Mouse (Mus musculus): ENCODE measurements at regions not wholly inside any gene's neighbourhood (a gene's known extent, or its start where the extent isn't known, plus 50 kb on each side); places are given as distances from the start of the nearest gene placed in this dataset.

DNA sequence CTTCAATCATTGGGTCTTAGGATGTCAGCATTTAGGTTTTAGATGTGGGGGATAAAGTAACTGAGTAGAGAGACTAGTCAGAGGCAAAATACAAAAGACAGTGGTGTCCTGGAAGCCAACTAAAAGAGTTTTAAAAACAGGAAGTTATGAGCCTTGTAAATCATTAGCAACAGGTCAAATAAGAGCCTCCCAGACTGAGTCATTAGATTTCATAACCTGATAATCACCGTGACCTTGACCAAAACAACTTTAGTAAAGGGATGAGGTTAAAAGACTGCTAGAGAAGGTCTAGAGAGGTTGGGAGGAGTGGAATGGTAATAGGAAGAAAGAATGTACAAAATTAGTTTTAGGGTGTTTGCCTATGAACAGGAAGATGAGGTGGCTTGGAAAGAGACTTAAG, 103.4 kb upstream of the Pde7b start:
- H3K79me2 ChIP-seq (replicated peaks; ENCODE audit: control insufficient read depth, extremely low read depth, insufficient read depth, poor library complexity, severe bottlenecking), result no peaks in the 10 kb centered on the region
- dilution Hi-C loops (cut with MboI; ENCODE audit: extremely low pct_ligation_motif_present, extremely low pct_unique_long_range_greater_than_20kb, low sequenced_read_pairs), result no loop called here
- TF ChIP-seq ZKSCAN1 (IDR thresholded peaks at IDR 0.05; ENCODE audit: borderline replicate concordance, low read depth, low read length) (no peak), CTCF (conservative IDR thresholded peaks at IDR 0.05 in 1 of 2, IDR thresholded peaks at IDR 0.05 in 1 of 2; ENCODE audit: low read depth in 2 of 2, low read length in 2 of 2) (no peak), UBTF (IDR thresholded peaks at IDR 0.05; ENCODE audit: low read depth, low read length) (no peak), POLR2AphosphoS2 (IDR thresholded peaks at IDR 0.05; ENCODE audit: low read depth, low read length) (no peak), HCFC1 (IDR thresholded peaks at IDR 0.05; ENCODE audit: low read depth, low read length) (no peak)
- peaks cover under 1 to 14% of the 10 kb centered on the region in 2 experiments; a peak in 3 of 4 replicates for H3K4me1 ChIP-seq (ENCODE audit: control insufficient read depth in 1 of 2, insufficient read depth in 2 of 2)
- H3K4me3 ChIP-seq (replicated peaks in 1 of 3; ENCODE audit: low read depth in 2 of 3, low read length in 2 of 3, poor library complexity in 1 of 3), result no peak overlapping the region
- H3K27ac ChIP-seq (ENCODE audit: insufficient read depth, low read depth), result no peak overlapping the region
- no peak for DNase-seq (ENCODE audit: extremely low read depth)
- H3K9ac ChIP-seq (ENCODE audit: insufficient read depth, low read depth), result no peak overlapping the region
- in situ Hi-C loops (cut with MboI; ENCODE audit: low pct_ligation_motif_present, low pct_unique_long_range_greater_than_20kb, low sequenced_read_pairs), result no loop called here
- H3K4me2 ChIP-seq (ENCODE audit: insufficient read depth, low read depth, poor library complexity, severe bottlenecking), result no peak overlapping the region
- H3K9me3 ChIP-seq (replicated peaks; ENCODE audit: low read length), result peaks cover 4% of the 10 kb centered on the region
- H3K27me3 ChIP-seq (replicated peaks), result no peaks in the 10 kb centered on the region
- H3K36me3 ChIP-seq (replicated peaks in 1 of 2; ENCODE audit: control insufficient read depth in 1 of 2, insufficient read depth in 1 of 2, low read length in 1 of 2), result no peaks in the 10 kb centered on the region

DNA sequence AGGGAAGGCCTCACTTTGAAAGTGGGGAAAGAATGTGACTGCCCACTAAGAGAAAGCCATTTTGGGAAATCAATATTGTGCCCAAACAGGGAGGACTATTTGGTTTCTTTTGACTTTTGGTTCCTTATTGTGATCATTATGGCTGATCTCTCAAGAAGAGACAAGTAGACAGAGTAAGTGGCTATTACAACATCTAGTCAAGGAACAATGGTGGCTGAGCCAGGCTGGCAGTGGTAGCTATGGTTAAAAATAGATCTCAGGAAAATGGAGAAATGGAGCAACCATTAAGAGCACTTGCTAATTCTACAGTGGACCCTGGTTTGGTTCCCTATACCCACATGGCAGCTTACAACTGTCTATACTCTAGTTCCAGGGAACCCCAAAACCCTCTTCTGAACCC, 102.6 kb upstream of the Pde7b start:
- no peak overlapping the region for H3K27ac ChIP-seq (ENCODE audit: insufficient read depth, low read depth)
- TF ChIP-seq MAFK (IDR thresholded peaks at IDR 0.05; ENCODE audit: insufficient replicate concordance, low read length), result no peak
- no peak for TF ChIP-seq CHD2 (IDR thresholded peaks at IDR 0.05; ENCODE audit: low read length)
- no peak for TF ChIP-seq TBP (conservative IDR thresholded peaks at IDR 0.05; ENCODE audit: low read depth, low read length)
- TF ChIP-seq ZMIZ1 (IDR thresholded peaks at IDR 0.05; ENCODE audit: low read depth, low read length), result no peak
- no peak for TF ChIP-seq ZC3H11A (IDR thresholded peaks at IDR 0.05; ENCODE audit: low read depth, low read length)
- no peak for TF ChIP-seq NRF1 (IDR thresholded peaks at IDR 0.05; ENCODE audit: low read depth, low read length)
- no peak for DNase-seq (ENCODE audit: extremely low read depth)
- in situ Hi-C loops (cut with MboI; ENCODE audit: low pct_ligation_motif_present, low pct_unique_long_range_greater_than_20kb, low sequenced_read_pairs), result no loop called here
- peaks cover 4% of the 10 kb centered on the region for H3K9me3 ChIP-seq (replicated peaks; ENCODE audit: low read length)
- dilution Hi-C loops (cut with MboI; ENCODE audit: extremely low pct_ligation_motif_present, extremely low pct_unique_long_range_greater_than_20kb, low sequenced_read_pairs), result no loop called here
- no peak overlapping the region for H3K9ac ChIP-seq (ENCODE audit: insufficient read depth, low read depth)
- H3K27me3 ChIP-seq (replicated peaks), result no peaks in the 10 kb centered on the region
- H3K4me3 ChIP-seq (replicated peaks in 1 of 3; ENCODE audit: low read depth in 2 of 3, low read length in 2 of 3, poor library complexity in 1 of 3), result no peak overlapping the region
- H3K4me1 ChIP-seq (ENCODE audit: control insufficient read depth in 1 of 2, insufficient read depth in 2 of 2), result peaks cover 0 to 14% of the 10 kb centered on the region in 2 experiments; a peak in 2 of 4 replicates
- H3K4me2 ChIP-seq (ENCODE audit: insufficient read depth, low read depth, poor library complexity, severe bottlenecking), result no peak overlapping the region
- no peaks in the 10 kb centered on the region for H3K79me2 ChIP-seq (replicated peaks; ENCODE audit: control insufficient read depth, extremely low read depth, insufficient read depth, poor library complexity, severe bottlenecking)
- no peaks in the 10 kb centered on the region for H3K36me3 ChIP-seq (replicated peaks in 1 of 2; ENCODE audit: control insufficient read depth in 1 of 2, insufficient read depth in 1 of 2, low read length in 1 of 2)

DNA sequence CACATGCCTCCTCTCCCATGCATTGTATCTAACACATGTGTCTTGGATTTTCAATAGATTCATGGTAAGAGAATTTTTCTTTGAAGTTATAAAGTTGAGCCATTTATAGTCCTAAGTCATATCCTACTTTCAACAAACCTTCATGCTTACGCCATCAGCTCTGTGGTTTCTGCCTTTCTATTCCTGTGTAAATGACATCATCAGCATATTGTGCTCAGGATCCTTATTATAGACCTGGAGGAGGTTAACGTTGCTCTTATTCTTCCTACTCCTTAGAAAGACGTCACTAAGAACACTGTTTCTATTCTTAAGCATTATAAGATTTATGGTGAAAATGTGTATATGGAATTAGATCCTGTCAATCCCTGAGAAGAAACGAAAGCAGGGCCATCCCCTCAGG, 93.7 kb upstream of the Pde7b start:
- dilution Hi-C loops (cut with MboI; ENCODE audit: extremely low pct_ligation_motif_present, extremely low pct_unique_long_range_greater_than_20kb, low sequenced_read_pairs), result no loop called here
- peaks cover 3% of the 10 kb centered on the region for H3K9me3 ChIP-seq (replicated peaks; ENCODE audit: low read length)
- no peak; the same call in 1 of the 2 replicates for TF ChIP-seq EP300 (IDR thresholded peaks at IDR 0.05; ENCODE audit: low read length)
- TF ChIP-seq ZNF384 (IDR thresholded peaks at IDR 0.05; ENCODE audit: low read depth, low read length), result no peak
- TF ChIP-seq MEF2A (IDR thresholded peaks at IDR 0.05; ENCODE audit: borderline replicate concordance, low read depth, low read length), result peak; percentile 81
- TF ChIP-seq MAX (IDR thresholded peaks at IDR 0.05; ENCODE audit: low read length), result no peak
- no peak for TF ChIP-seq E2F4 (IDR thresholded peaks at IDR 0.05; ENCODE audit: insufficient replicate concordance, low read depth, low read length)
- no peak for TF ChIP-seq SIN3A (IDR thresholded peaks at IDR 0.05; ENCODE audit: low read length)
- no peak for TF ChIP-seq UBTF (IDR thresholded peaks at IDR 0.05; ENCODE audit: low read depth, low read length)
- no peak for TF ChIP-seq CTCF (conservative IDR thresholded peaks at IDR 0.05 in 1 of 2, IDR thresholded peaks at IDR 0.05 in 1 of 2; ENCODE audit: low read depth in 2 of 2, low read length in 2 of 2)
- TF ChIP-seq ZMIZ1 (IDR thresholded peaks at IDR 0.05; ENCODE audit: low read depth, low read length), result no peak
- no peak for TF ChIP-seq ELF1 (IDR thresholded peaks at IDR 0.05; ENCODE audit: low read depth, low read length)
- TF ChIP-seq MXI1 (IDR thresholded peaks at IDR 0.05; ENCODE audit: low read depth, low read length), result no peak
- TF ChIP-seq USF2 (conservative IDR thresholded peaks at IDR 0.05; ENCODE audit: low read depth, low read length), result no peak
- TF ChIP-seq NELFE (IDR thresholded peaks at IDR 0.05; ENCODE audit: low read depth, low read length), result no peak
- TF ChIP-seq RAD21 (IDR thresholded peaks at IDR 0.05; ENCODE audit: low read depth, low read length), result no peak
- TF ChIP-seq KAT2A (IDR thresholded peaks at IDR 0.05; ENCODE audit: insufficient replicate concordance, low read length), result no peak
- TF ChIP-seq JUND (conservative IDR thresholded peaks at IDR 0.05; ENCODE audit: low read depth, low read length), result 0 out of 2 replicates have a peak, but pooled peaks have one; percentile 25
- TF ChIP-seq MYC (IDR thresholded peaks at IDR 0.05; ENCODE audit: low read depth, low read length), result no peak
- TF ChIP-seq POLR2AphosphoS2 (IDR thresholded peaks at IDR 0.05; ENCODE audit: low read depth, low read length), result no peak
- TF ChIP-seq RCOR1 (conservative IDR thresholded peaks at IDR 0.05; ENCODE audit: low read depth, low read length), result no peak
- TF ChIP-seq PAX5 (IDR thresholded peaks at IDR 0.05; ENCODE audit: low read length), result no peak

More for the DNA sequence above, 93.7 kb upstream of the Pde7b start:
- Histone ChIP-seq H3K9ac (ENCODE audit: insufficient read depth, low read depth) (no peak overlapping the region), H3K79me2 (replicated peaks; ENCODE audit: control insufficient read depth, extremely low read depth, insufficient read depth, poor library complexity, severe bottlenecking) (no peaks in the 10 kb centered on the region), H3K27ac (ENCODE audit: insufficient read depth, low read depth) (no peak overlapping the region), H3K4me3 (replicated peaks in 1 of 3; ENCODE audit: low read depth in 2 of 3, low read length in 2 of 3, poor library complexity in 1 of 3) (no peak overlapping the region), H3K27me3 (replicated peaks) (no peaks in the 10 kb centered on the region), H3K4me2 (ENCODE audit: insufficient read depth, low read depth, poor library complexity, severe bottlenecking) (no peak overlapping the region; the same call in 1 of the 2 replicates), H3K36me3 (replicated peaks in 1 of 2; ENCODE audit: control insufficient read depth in 1 of 2, insufficient read depth in 1 of 2, low read length in 1 of 2) (no peaks in the 10 kb centered on the region), H3K4me1 (ENCODE audit: control insufficient read depth in 1 of 2, insufficient read depth in 2 of 2) (peaks cover 0 to 7% of the 10 kb centered on the region in 2 experiments; a peak in 2 of 4 replicates)
- in situ Hi-C loops (cut with MboI; ENCODE audit: low pct_ligation_motif_present, low pct_unique_long_range_greater_than_20kb, low sequenced_read_pairs), result no loop called here
- peak; percentile 12 for DNase-seq (ENCODE audit: extremely low read depth)
